Mouse (Mus musculus): Measurements from ENCODE around the gene Prodh2. TPM values are rescaled to one million over a fixed set of nuclear protein-coding genes. Genes with fewer than 3 reads are reported as not detected.

Prodh2 gene
- total RNA-seq, 2 experiments from 2014 or later: not detected

DNA sequence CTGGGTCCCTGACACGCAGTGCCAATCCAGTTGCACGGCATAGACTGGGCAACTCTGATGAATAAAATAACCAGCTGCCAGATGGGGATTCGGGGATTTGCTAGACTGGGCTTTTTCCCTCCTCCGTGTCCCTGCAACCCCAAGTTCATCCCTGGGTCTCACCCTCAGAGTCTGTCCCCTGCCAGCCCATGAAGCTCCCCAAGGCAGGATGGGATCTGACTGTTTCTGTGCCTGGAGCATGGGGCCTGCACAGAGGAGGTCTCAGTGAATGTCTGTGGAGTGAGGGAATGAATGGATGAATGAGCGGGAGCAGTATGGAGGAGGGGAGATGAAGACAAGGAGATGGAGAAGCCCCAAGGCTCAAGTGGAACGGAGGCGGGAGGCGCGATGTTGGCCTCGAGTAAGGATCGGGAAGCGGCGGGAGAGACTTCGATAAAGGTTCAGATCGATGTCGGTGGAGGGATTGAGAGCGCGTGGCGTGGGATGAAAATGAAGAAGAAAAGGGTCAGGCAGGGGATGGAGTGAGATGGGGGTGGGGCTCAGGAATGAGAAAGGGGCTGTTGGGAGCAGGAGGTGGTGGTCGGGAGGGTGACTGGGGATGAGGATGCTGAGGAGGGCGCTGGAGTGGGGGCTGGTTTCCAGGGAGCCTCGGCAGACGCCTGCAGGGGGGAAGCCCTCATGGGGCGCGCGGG lies 40.7 kb downstream of the Prodh2 start:
- no peak for DNase-seq
- intact Hi-C loops (cut with DNase I; ENCODE audit: low total_unique reads): no loop called here

DNA sequence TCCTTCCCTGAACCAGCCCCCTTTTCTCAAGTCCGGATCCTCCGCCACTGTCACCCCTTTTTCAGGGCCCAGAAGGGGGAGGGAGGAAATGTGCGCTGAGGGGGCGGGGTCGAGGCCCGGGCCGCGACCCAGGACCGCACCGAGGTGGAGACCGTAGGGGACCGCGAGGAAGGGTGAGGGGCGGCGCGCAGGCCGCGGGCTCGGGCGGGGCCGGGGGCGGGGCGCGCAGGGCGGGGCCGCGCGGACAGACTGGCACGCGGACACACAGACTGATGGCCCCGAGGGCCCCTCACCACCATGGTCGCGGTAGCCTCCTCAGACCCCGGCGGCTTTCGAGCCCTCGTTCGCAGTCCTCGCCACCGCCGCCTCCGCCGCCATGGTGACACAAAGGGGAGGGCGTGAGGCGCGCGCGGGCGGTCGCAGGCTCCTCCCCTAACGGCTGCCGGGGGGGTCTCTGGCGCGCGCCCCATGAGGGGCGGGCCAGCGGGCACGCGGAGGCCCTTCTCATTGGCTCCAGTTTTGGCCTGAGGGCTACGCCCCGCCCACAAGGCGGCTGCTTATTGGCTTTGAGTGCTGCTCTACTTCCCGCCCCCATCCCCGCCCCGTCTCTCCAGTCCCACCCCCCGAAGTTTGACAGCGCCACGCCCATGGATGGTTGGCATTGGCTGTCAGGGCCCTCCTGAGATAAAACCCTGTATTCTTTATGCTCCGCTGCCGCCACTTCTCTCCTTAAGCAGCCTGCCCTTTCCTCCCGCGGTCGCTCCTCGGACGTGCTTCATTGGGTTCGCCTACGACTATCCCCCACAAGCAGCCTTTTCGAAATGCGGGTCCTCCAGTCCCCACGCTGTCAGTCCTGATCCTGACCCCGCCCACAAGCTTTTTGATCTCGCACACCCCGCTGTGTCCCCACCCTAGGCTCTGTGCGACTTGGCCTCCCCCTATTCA lies 41.5 kb downstream of the Prodh2 start, which contains the start of gene Arhgap33:
TSS of gene Arhgap33 (minus strand) at position 428 of the 945 bp plus-strand sequence.
- intact Hi-C loops (cut with DNase I; ENCODE audit: low total_unique reads): no loop called here
- peak; percentile 95 for DNase-seq

GRCm38 (mm10) chr7:30540572-30540971 lies 47.1 kb downstream of the Prodh2 start:
- no peak for DNase-seq
- intact Hi-C loops (cut with DNase I; ENCODE audit: low total_unique reads): no loop called here

GRCm38 (mm10) chr7:30544327-30544726 lies 50.9 kb downstream of the Prodh2 start:
- intact Hi-C loops (cut with DNase I; ENCODE audit: low total_unique reads): no loop called here
- no peak for DNase-seq

GRCm38 (mm10) chr7:30549880-30550279 lies 56.5 kb downstream of the Prodh2 start:
- DNase-seq: no peak
- intact Hi-C loops (cut with DNase I; ENCODE audit: low total_unique reads): no loop called here

GRCm38 (mm10) chr7:30550603-30551002 lies 57.2 kb downstream of the Prodh2 start:
- intact Hi-C loops (cut with DNase I; ENCODE audit: low total_unique reads): no loop called here
- DNase-seq: no peak

DNA sequence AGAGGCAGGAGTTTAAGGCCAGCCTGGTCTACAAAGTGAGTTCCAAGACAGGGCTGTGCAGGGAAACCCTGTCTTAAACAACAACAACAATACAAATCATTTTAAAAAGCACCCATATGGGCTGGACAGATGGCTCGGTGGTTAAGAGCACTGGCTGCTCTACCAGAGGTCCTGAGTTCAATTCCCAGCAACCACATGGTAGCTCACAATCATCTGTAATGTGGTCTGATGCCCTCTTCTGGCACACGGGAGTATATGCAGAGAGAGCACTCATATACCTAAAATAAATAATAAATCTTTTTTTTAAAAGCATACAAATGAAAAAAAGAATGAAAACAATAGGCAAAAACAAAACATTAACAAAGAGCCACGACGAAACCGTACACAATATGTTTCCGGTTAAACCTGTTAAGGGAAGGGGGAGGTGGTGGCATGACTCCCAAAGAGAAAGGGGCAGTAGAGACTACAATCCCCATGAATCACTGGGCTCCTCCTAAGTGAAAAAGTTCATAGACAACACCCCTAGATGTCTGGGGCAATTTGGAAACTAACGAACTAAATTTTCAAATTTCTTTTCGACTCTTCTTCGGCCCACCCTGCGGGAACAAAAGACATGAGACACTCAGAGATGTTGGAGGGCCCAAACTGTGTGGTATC lies 58.2 kb downstream of the Prodh2 start:
- intact Hi-C loops (cut with DNase I; ENCODE audit: low total_unique reads): no loop called here
- peak; percentile 30 for DNase-seq

- DNase-seq: peak; percentile 97
- intact Hi-C loops (cut with DNase I; ENCODE audit: low total_unique reads): no loop called here
Measured at GRCm38 (mm10) chr7:30552102-30553020, 58.9 kb downstream of the Prodh2 start, which contains the start of the genes Hspb6 and Proser3. Gene Hspb6, plus strand, starts transcription at chr7:30552178. Gene Proser3, minus strand, starts transcription at chr7:30552299.

- intact Hi-C loops (cut with DNase I; ENCODE audit: low total_unique reads): no loop called here
- peak; percentile 67 for DNase-seq
Measured at GRCm38 (mm10) chr7:30553021-30553589, 59.7 kb downstream of the Prodh2 start.

DNA sequence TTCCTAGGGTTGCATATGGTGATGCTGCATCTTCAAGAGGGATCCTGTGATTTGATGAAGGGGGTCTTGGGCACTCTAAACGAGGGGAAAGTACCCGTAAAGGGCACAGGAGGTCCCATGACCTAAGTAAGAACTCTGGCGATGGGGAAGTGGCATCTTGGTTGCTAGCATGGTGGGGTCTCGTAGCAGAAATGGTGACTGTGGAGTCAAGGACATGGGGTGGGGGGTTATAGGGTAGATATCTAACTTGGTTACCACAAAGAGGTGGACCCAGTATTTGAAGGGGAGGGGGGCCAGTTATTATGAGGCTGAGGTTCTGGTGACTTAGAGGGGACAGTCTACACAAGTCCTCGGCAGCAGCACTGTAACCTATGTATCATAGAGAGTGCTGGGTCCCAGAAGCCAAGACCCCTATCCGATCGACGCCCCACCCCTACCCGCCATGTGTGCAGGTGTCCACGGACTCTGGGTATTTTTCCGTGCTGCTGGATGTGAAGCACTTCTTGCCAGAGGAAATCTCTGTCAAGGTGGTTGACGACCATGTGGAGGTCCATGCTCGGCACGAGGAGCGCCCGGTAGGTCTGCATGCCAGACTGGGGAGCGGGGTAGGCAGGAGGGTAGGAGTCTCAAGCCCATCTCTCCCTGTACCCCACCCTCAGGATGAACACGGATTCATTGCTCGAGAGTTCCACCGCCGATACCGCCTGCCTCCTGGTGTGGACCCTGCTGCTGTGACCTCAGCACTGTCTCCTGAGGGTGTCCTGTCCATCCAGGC lies 60.6 kb downstream of the Prodh2 start:
- DNase-seq: no peak
- intact Hi-C loops (cut with DNase I; ENCODE audit: low total_unique reads): no loop called here

DNA sequence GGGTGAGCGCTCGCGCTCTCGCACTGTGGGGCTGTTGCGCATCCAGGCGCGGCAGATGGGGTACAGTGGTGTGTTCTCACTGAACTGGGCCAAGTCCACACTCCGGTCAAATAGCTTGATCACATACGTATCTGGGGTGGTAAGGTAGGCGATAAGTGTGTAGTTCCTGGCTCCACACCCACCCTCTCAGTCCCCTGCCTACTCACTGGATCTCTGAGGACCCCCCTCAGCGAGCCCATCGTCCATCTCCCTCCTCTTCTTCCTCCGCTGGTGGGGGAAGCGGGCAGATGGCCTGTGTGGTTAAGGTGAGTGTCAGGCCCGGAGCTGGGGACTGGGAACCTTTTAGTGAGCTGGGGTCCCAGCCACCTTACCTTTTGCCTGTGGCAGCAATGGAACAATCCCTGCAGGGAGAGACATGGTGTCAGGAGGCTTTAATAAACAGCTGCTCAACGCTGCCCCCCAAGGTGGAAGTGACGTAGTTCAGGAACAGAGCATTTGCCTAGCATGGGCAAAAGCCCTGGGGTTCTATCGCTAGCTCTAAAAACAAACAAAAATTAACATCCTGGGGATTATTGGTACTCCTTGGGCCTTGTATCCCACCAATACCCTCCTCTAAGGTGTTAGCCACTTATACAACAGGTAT lies 63.6 kb downstream of the Prodh2 start:
- intact Hi-C loops (cut with DNase I; ENCODE audit: low total_unique reads): no loop called here
- DNase-seq: no peak

DNA sequence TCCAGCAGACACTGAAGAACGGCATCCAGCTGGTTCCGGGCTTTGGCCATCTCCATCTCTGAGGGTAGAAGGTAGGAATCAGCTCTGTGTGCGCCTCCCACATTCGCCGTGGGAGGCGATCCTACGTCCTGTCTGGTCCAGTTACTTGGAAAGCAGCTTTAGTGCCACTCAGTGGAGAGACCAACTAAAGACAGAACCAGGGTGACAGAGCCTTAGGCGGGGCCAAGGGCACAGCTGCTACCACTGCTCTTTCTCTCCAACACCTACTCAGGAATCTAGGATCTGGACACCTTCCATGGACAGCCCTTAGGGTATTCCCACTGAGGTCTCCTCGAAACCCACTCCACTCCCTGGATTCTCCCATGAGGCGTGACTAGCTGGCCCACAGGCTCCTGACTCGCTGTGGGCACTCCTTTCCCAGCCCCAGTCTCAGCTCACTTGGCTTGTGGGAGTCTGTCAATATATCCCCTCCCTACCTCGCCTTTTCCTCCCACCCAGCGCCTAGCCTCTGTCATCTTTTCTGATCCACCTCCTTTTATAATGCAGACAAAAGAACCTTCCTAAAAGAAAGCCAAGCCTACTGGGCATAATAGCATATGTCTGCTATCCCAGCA lies 64.6 kb downstream of the Prodh2 start:
- intact Hi-C loops (cut with DNase I; ENCODE audit: low total_unique reads): no loop called here

GRCm38 (mm10) chr7:30558656-30559442 lies 65.4 kb downstream of the Prodh2 start:
- DNase-seq: no peak
- intact Hi-C loops (cut with DNase I; ENCODE audit: low total_unique reads): no loop called here

More for the DNA sequence above, 64.6 kb downstream of the Prodh2 start:
- DNase-seq: no peak

GRCm38 (mm10) chr7:30559443-30559954 lies 66.1 kb downstream of the Prodh2 start, which contains the start of gene Lin37:
Gene Lin37, minus strand, starts transcription at chr7:30559838.
- peak; percentile 96 for DNase-seq
- intact Hi-C loops (cut with DNase I; ENCODE audit: low total_unique reads): no loop called here

DNA sequence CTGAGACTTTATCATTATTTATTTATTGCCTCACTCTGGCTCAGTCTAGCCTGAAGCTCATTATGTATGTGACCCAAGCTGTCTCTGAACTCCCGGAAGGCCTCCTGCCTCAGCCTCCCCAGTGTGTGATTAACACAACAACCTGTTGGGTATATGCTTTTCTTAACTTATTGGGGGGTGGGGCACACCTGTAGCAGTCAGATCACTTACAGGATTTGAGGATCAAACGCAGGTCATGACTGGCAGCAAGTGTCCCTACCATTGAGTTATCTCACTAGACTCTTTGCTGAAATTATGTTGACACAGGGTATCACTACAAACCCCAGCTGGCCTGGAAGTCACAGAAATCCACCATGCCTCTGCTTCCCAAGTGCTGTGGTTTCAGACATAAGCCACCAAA lies 66.9 kb downstream of the Prodh2 start:
- intact Hi-C loops (cut with DNase I; ENCODE audit: low total_unique reads): no loop called here
- no peak for DNase-seq

GRCm38 (mm10) chr7:30562526-30563116 lies 69.2 kb downstream of the Prodh2 start:
- intact Hi-C loops (cut with DNase I; ENCODE audit: low total_unique reads): no loop called here

More at GRCm38 (mm10) chr7:30562526-30563116, 69.2 kb downstream of the Prodh2 start:
- DNase-seq: no peak

Data from gastrocnemius, postnatal 14 days (tissue).